In the genomic region with DNA sequence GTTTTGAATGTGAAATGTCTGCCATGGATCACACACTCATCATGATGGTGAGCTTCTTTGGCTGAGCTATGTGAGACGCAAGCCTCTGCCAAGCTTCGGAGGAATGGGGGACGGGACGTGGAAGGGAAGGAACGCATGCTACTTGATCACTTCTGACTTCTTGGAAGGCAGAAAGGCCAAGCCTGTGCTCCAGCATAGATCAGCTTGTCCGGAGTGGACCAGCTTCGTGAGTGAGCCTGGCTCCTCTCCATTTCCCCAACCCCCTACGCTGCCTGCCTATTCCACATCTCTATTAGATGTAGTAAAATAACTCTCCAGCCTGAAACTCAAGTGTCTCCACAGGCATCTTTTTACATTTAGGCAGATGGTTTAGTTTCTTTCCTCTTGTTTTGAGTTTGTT, we compare ENCODE assay signal across 17 mouse cellular contexts. TPM values are rescaled to one million over a fixed set of nuclear protein-coding genes. Genes with fewer than 3 reads are reported as not detected.
DNase-seq lines count a peak whose midpoint lies in the region; ATAC-seq and TF ChIP-seq lines count a peak whose summit lies in the region.
"Had no signal": no experiment of that assay in that cellular context is flagged by ENCODE, and none has a peak within 500 bp of the region (broad histone marks: within the 10 kb centered on the region; RNA-seq: fewer than 3 reads in every experiment).

No protein-coding gene starts in this region.

- ATAC-seq in embryonic facial prominence, embryonic 14.5 days (ENCODE audit: low read depth), result no peak
- 0 out of 2 replicates have a peak, but pooled peaks have one; percentile 41 for ATAC-seq in limb, embryonic 14.5 days (ENCODE audit: low FRiP score, low read depth)
- ATAC-seq: forebrain, embryonic 13.5 days; midbrain, embryonic 16.5 days had no signal

- no peak for TF ChIP-seq POLR2A in limb, embryonic 14.5 days (IDR thresholded peaks at IDR 0.05; ENCODE audit: borderline replicate concordance, extremely low read depth, insufficient read depth, insufficient read length)

- no peaks in the 10 kb centered on the region for H3K27me3 ChIP-seq in embryonic facial prominence, embryonic 14.5 days (replicated peaks; ENCODE audit: control insufficient read depth, insufficient read depth, low read length)
- no peaks in the 10 kb centered on the region for H3K27me3 ChIP-seq in embryonic facial prominence, embryonic 10.5 days (replicated peaks; ENCODE audit: low read depth, poor library complexity, severe bottlenecking)
- H3K27me3 ChIP-seq in limb, embryonic 14.5 days (ENCODE audit: control insufficient read depth, insufficient read depth, low read length), result no peaks in the 10 kb centered on the region
- no peaks in the 10 kb centered on the region for H3K27me3 ChIP-seq in limb, embryonic 10.5 days (ENCODE audit: low read depth, poor library complexity, severe bottlenecking)
- H3K27me3 ChIP-seq: embryonic facial prominence, embryonic 12.5 days; forebrain, embryonic 13.5 days; limb, embryonic 13.5 days; neural tube, embryonic 12.5 days had no signal

- no peaks in the 10 kb centered on the region for H3K36me3 ChIP-seq in embryonic facial prominence, embryonic 14.5 days (ENCODE audit: control insufficient read depth, insufficient read depth, low read length)
- no peaks in the 10 kb centered on the region for H3K36me3 ChIP-seq in embryonic facial prominence, embryonic 10.5 days (replicated peaks)
- H3K36me3 ChIP-seq in limb, embryonic 14.5 days (ENCODE audit: control insufficient read depth, insufficient read depth, low read length), result no peaks in the 10 kb centered on the region
- no peaks in the 10 kb centered on the region for H3K36me3 ChIP-seq in limb, embryonic 10.5 days
- H3K36me3 ChIP-seq: embryonic facial prominence, embryonic 12.5 days; limb, embryonic 13.5 days; neural tube, embryonic 12.5 days had no signal

- H3K4me3 ChIP-seq in embryonic facial prominence, embryonic 14.5 days (ENCODE audit: low read depth, low read length), result no peak overlapping the region
- H3K4me3 ChIP-seq in embryonic facial prominence, embryonic 10.5 days, result no peak overlapping the region
- no peak overlapping the region for H3K4me3 ChIP-seq in limb, embryonic 14.5 days (replicated peaks; ENCODE audit: low read length)
- H3K4me3 ChIP-seq in limb, embryonic 10.5 days, result no peak overlapping the region
- H3K4me3 ChIP-seq: embryonic facial prominence, embryonic 12.5 days; forebrain, embryonic 13.5 days; limb, embryonic 13.5 days; neural tube, embryonic 12.5 days had no signal

- WGBS in embryonic facial prominence, embryonic 14.5 days, result 79% methylated on average over 8 of the region's 8 CpGs
- 89% methylated on average over 8 of the region's 8 CpGs for WGBS in embryonic facial prominence, embryonic 10.5 days
- 71% methylated on average over 8 of the region's 8 CpGs for WGBS in limb, embryonic 14.5 days
- 91% methylated on average over 8 of the region's 8 CpGs for WGBS in limb, embryonic 10.5 days

- H3K27ac ChIP-seq in embryonic facial prominence, embryonic 14.5 days (replicated peaks; ENCODE audit: low read depth, low read length), result no peak overlapping the region
- H3K27ac ChIP-seq in embryonic facial prominence, embryonic 10.5 days (replicated peaks), result no peak overlapping the region
- no peak overlapping the region for H3K27ac ChIP-seq in limb, embryonic 14.5 days (replicated peaks; ENCODE audit: low read depth, low read length)
- H3K27ac ChIP-seq in limb, embryonic 10.5 days, result no peak overlapping the region
- H3K27ac ChIP-seq: embryonic facial prominence, embryonic 12.5 days; forebrain, embryonic 13.5 days; limb, embryonic 13.5 days; macrophage; neural tube, embryonic 12.5 days had no signal

- DNase-seq in embryonic facial prominence, embryonic 14.5 days (ENCODE audit: low spot score), result peak; percentile 59
- no peak for DNase-seq in embryonic facial prominence, embryonic 10.5 days (ENCODE audit: low spot score)
- no peak for DNase-seq in limb, embryonic 14.5 days (ENCODE audit: low spot score)
- no peak for DNase-seq in limb, embryonic 10.5 days (ENCODE audit: low spot score)
- DNase-seq in kidney, adult 18-20 months, result peak; percentile 50
- DNase-seq in lung, postnatal 10 days, result peak; percentile 33
- no peak for DNase-seq in B cell, adult 2 months
- DNase-seq in adrenal gland, postnatal 36 days, result no peak
- DNase-seq: cerebellum, adult 9-10 months; retina, postnatal 1 day; thymus, adult 18-20 months had no signal

- H3K4me1 ChIP-seq in embryonic facial prominence, embryonic 14.5 days (ENCODE audit: control insufficient read depth, insufficient read depth, low read length), result peaks cover 10% of the 10 kb centered on the region
- H3K4me1 ChIP-seq in embryonic facial prominence, embryonic 10.5 days, result peaks cover 6% of the 10 kb centered on the region; the same call in 1 of the 2 replicates
- H3K4me1 ChIP-seq in limb, embryonic 14.5 days (ENCODE audit: control insufficient read depth, insufficient read depth, low read length), result 0 out of 2 replicates have a peak, but pooled peaks cover 4% of the 10 kb centered on the region
- 0 out of 2 replicates have a peak, but pooled peaks cover 5% of the 10 kb centered on the region for H3K4me1 ChIP-seq in limb, embryonic 10.5 days
- H3K4me1 ChIP-seq: embryonic facial prominence, embryonic 12.5 days; neural tube, embryonic 12.5 days had no signal

- no peaks in the 10 kb centered on the region for H3K9me3 ChIP-seq in embryonic facial prominence, embryonic 14.5 days (ENCODE audit: control insufficient read depth, low read length)
- no peaks in the 10 kb centered on the region for H3K9me3 ChIP-seq in embryonic facial prominence, embryonic 10.5 days
- no peaks in the 10 kb centered on the region for H3K9me3 ChIP-seq in limb, embryonic 14.5 days (ENCODE audit: control insufficient read depth, low read length)
- no peaks in the 10 kb centered on the region for H3K9me3 ChIP-seq in limb, embryonic 10.5 days (replicated peaks)
- H3K9me3 ChIP-seq: embryonic facial prominence, embryonic 12.5 days; forebrain, embryonic 13.5 days; limb, embryonic 13.5 days; neural tube, embryonic 12.5 days had no signal

- H3K9ac ChIP-seq in embryonic facial prominence, embryonic 14.5 days (ENCODE audit: low read depth, low read length), result no peak overlapping the region
- H3K9ac ChIP-seq in limb, embryonic 14.5 days (ENCODE audit: low read depth, low read length, severe bottlenecking), result no peak overlapping the region
- H3K9ac ChIP-seq: embryonic facial prominence, embryonic 12.5 days; forebrain, embryonic 13.5 days; limb, embryonic 13.5 days; neural tube, embryonic 12.5 days had no signal

- no peak overlapping the region for H3K4me2 ChIP-seq in embryonic facial prominence, embryonic 14.5 days (ENCODE audit: low read depth, low read length)
- H3K4me2 ChIP-seq in limb, embryonic 14.5 days (replicated peaks; ENCODE audit: low read depth, low read length, severe bottlenecking), result no peak overlapping the region
- H3K4me2 ChIP-seq: embryonic facial prominence, embryonic 12.5 days; forebrain, embryonic 13.5 days; limb, embryonic 13.5 days; neural tube, embryonic 12.5 days had no signal

RNA-seq across cellular contexts. Expression of a gene that starts 32.2 kb away (rescaled TPM):
- polyA plus RNA-seq in embryonic facial prominence, embryonic 14.5 days (2014; fragmentation: Nextera tagmentation; extraction: Ambion mirVana), result 160 and 181 TPM in 2 replicates
- polyA plus RNA-seq in embryonic facial prominence, embryonic 10.5 days (2016; fragmentation: Nextera tagmentation; extraction: Ambion mirVana), result 18.7 and 23.5 TPM in 2 replicates
- 59.4 and 81.4 TPM in 2 replicates for polyA plus RNA-seq in limb, embryonic 14.5 days (2012; rRNA removed)
- polyA plus RNA-seq in limb, embryonic 14.5 days (2014; fragmentation: Nextera tagmentation; extraction: Ambion mirVana), result 202 and 222 TPM in 2 replicates
- 18.4 and 29.3 TPM in 2 replicates for polyA plus RNA-seq in limb, embryonic 10.5 days (2016; fragmentation: Nextera tagmentation; extraction: Ambion mirVana)
- 1 to 10 TPM; 2.8 to 4.5 TPM for total RNA-seq in adrenal gland, postnatal 36 days (2021)
- polyA plus RNA-seq: macrophage had no signal

Comparison
In these comparisons a context has a peak if more than half of its experiments do, and no peak if none do; other contexts are left out.
1. DNase-seq: peak in embryonic facial prominence, embryonic 14.5 days (single experiment), kidney, adult 18-20 months (single experiment) and lung, postnatal 10 days (single experiment); none in embryonic facial prominence, embryonic 10.5 days (single experiment), limb, embryonic 14.5 days (single experiment), limb, embryonic 10.5 days (single experiment), B cell, adult 2 months (0 of 2) and adrenal gland, postnatal 36 days (0 of 2).